Mouse (Mus musculus) common myeloid progenitor, adult 5-6 weeks (primary cell): Measurements from ENCODE around the gene Bcl7c. TPM values are rescaled to one million over a fixed set of nuclear protein-coding genes. Genes with fewer than 3 reads are reported as not detected.

Experiments
- ATAC-seq: replicated peaks from 2 replicates; pipeline ENCODE4 v1.8.0; 2016; ENCODE audit warnings: low read depth, mild to moderate bottlenecking, moderate TSS enrichment, inconsistent platforms; ENCODE audit not compliant: poor library complexity, severe bottlenecking
- total RNA-seq: library from RNA; stranded (forward); fragments of 200-1000, 187-1606 nt; gene quantifications from 2 replicates; pipeline ENCODE4 v1.2.3, GENCODE M21; 2017

Bcl7c gene
- total RNA-seq, 1 experiment from 2014 or later, result 54.4 TPM

DNA sequence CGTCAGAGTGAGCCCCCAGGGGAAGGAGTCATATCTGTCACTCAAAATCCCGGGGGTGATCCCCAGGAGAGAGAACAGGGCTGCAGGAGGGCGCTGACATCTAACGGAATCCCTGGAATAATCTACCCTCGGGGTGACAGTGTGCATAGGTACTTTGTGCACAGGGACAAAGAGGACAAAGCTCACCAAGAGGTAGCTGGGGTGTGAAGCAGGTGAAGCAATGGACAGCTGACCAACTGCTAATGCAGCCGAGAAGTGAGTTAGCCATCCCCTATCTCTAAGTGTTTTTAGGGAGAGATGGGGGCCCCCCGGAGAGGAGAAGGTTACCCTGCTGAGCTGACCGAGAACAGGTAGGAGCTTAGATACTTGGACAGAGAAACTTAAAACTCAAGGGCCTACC is 94.6 kb downstream of the Bcl7c start:
- no peak for ATAC-seq

DNA sequence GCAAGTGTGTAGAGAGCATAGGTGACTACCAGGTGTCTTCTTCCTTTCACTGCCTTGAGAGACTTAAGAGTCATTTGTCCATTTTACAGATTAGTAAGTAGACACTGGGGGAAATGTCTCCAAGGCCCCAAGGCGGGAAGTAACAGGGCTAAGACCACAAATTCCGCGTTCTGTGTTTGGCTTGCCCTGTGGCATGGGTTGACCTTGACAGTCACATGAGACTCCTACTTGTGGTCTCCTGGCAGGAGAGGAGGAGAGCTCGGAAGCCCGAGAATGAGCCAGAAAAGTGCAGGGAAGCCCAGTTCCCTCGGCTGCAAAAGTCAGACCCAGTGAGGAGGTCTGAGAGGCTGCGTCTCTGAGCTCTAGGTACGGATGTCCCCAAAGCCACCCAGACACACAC is 95.2 kb downstream of the Bcl7c start:
- ATAC-seq, result no peak

DNA sequence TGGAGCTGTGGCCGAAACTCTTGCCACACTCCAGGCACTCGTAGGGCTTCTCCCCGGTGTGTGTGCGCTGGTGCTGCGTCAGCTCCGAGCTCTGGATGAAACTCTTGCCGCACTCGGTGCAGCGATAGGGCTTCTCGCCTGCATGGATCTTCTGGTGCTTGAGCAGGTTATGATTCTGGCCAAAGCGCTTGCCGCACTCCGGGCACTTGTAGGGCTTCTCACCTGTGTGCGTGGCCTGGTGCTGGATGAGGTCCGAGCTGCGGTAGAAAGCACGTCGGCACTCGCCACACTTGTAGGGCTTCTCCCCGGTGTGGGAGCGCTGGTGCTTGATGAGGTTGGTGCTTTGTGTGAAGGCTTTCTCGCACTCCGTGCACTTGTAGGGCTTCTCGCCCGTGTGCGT is 97.2 kb downstream of the Bcl7c start:
- no peak for ATAC-seq

Other genes starting within 250 kb of the Bcl7c start
- 19.0 and 33.8 TPM in 2 replicates for gene Prr14, start 249.3 kb downstream of the Bcl7c start, total RNA-seq
- gene Fbrs, start 229.7 kb downstream of the Bcl7c start, total RNA-seq, result 15.1 and 30.3 TPM in 2 replicates
- gene Srcap, start 196.9 kb downstream of the Bcl7c start, total RNA-seq, result 33.8 and 62.1 TPM in 2 replicates
- 11.2 and 11.9 TPM in 2 replicates for gene Gm42715, start 189.3 kb downstream of the Bcl7c start, total RNA-seq
- gene Tmem265, start 147.5 kb downstream of the Bcl7c start, total RNA-seq, result 2.8 and 5.9 TPM in 2 replicates
- gene Phkg2, start 135.6 kb downstream of the Bcl7c start, total RNA-seq, result 18.3 and 31.8 TPM in 2 replicates
- 0.68 and 1.1 TPM in 2 replicates for gene Ccdc189, start 120.3 kb downstream of the Bcl7c start, total RNA-seq
- 55.9 and 57.4 TPM in 2 replicates for gene Rnf40, start 120.2 kb downstream of the Bcl7c start, total RNA-seq
- 12.9 and 39.4 TPM in 2 replicates for gene Zfp629, start 93.1 kb downstream of the Bcl7c start, total RNA-seq
- 0.14 TPM in 1 of 2 replicates, not detected in the other for gene Ctf1, start 3.8 kb upstream of the Bcl7c start, total RNA-seq
- not detected in 2 replicates for gene Ctf2, start 23.2 kb upstream of the Bcl7c start, total RNA-seq
- gene Fbxl19, start 35.6 kb upstream of the Bcl7c start, total RNA-seq, result 14.6 and 21.4 TPM in 2 replicates
- gene Orai3, start 60.9 kb upstream of the Bcl7c start, total RNA-seq, result 24.5 and 40.6 TPM in 2 replicates
- gene Setd1a, start 67.7 kb upstream of the Bcl7c start, total RNA-seq, result 15.1 and 16.6 TPM in 2 replicates
- 1.4 TPM in 1 of 2 replicates, not detected in the other for gene Gm49388, start 76.7 kb upstream of the Bcl7c start, total RNA-seq
- 36.7 and 52.3 TPM in 2 replicates for gene Hsd3b7, start 91.7 kb upstream of the Bcl7c start, total RNA-seq
- gene Stx4a, start 115.4 kb upstream of the Bcl7c start, total RNA-seq, result 47.6 and 56.9 TPM in 2 replicates
- 0.64 TPM in 1 of 2 replicates, not detected in the other for gene Stx1b, start 115.6 kb upstream of the Bcl7c start, total RNA-seq
- gene Zfp646, start 167.3 kb upstream of the Bcl7c start, total RNA-seq, result 47.1 and 50.4 TPM in 2 replicates
- gene Zfp668, start 167.9 kb upstream of the Bcl7c start, total RNA-seq, result 3.2 and 10.5 TPM in 2 replicates
- gene Prss53, start 182.0 kb upstream of the Bcl7c start, total RNA-seq, result 0.27 TPM in 1 of 2 replicates, not detected in the other
- gene Gm21974, start 186.5 kb upstream of the Bcl7c start, total RNA-seq, result not detected in 2 replicates
- gene Vkorc1, start 186.7 kb upstream of the Bcl7c start, total RNA-seq, result 27.6 and 34.0 TPM in 2 replicates
- 40.9 and 47.1 TPM in 2 replicates for gene Bckdk, start 195.1 kb upstream of the Bcl7c start, total RNA-seq
- gene Kat8, start 203.6 kb upstream of the Bcl7c start, total RNA-seq, result 30.0 and 36.0 TPM in 2 replicates
- gene Prss8, start 221.2 kb upstream of the Bcl7c start, total RNA-seq, result not detected in 2 replicates
- 2.4 and 4.3 TPM in 2 replicates for gene Prss36, start 237.8 kb upstream of the Bcl7c start, total RNA-seq